Mouse (Mus musculus): ENCODE measurements at regions not wholly inside any gene's neighbourhood (a gene's known extent, or its start where the extent isn't known, plus 50 kb on each side); places are given as distances from the start of the nearest gene placed in this dataset.

- Histone ChIP-seq H3K27me3 (ENCODE audit: control insufficient read depth, insufficient read depth, low read length) (no peaks in the 10 kb centered on the region), H3K36me3 (replicated peaks; ENCODE audit: control insufficient read depth, insufficient read depth, low read depth) (no peaks in the 10 kb centered on the region), H3K9ac (replicated peaks) (no peak overlapping the region), H3K9me3 (ENCODE audit: control insufficient read depth, low read length) (no peaks in the 10 kb centered on the region), H3K4me3 (ENCODE audit: insufficient read depth in 1 of 2, low read depth in 2 of 2, low read length in 2 of 2) (no peak overlapping the region), H3K4me2 (ENCODE audit: low read depth) (no peak overlapping the region), H3K27ac (no peak overlapping the region), H3K4me1 (replicated peaks; ENCODE audit: control insufficient read depth in 2 of 2, insufficient read depth in 2 of 2, low read length in 1 of 2) (no peaks in the 10 kb centered on the region)
- DNase-seq (ENCODE audit: low read depth in 3 of 3, low spot score in 3 of 3) (no peak), ATAC-seq (ENCODE audit: insufficient read depth) (no peak)
- WGBS (ENCODE audit: insufficient replicate concordance): 71% methylated on average over 9 of the region's 9 CpGs
- TF ChIP-seq EP300 (IDR thresholded peaks at IDR 0.05; ENCODE audit: low read depth): no peak
- TF ChIP-seq CTCF (IDR thresholded peaks at IDR 0.05; ENCODE audit: low read depth): no peak
Measured at GRCm38 (mm10) chr5:74783906-74784305, 81.2 kb upstream of the Lnx1 start.

- TF ChIP-seq CTCF (IDR thresholded peaks at IDR 0.05; ENCODE audit: low read depth) (no peak), EP300 (IDR thresholded peaks at IDR 0.05; ENCODE audit: low read depth) (no peak)
- ATAC-seq (ENCODE audit: insufficient read depth) (no peak), DNase-seq (ENCODE audit: low read depth in 3 of 3, low spot score in 3 of 3) (no peak)
- Histone ChIP-seq H3K4me3 (ENCODE audit: insufficient read depth in 1 of 2, low read depth in 2 of 2, low read length in 2 of 2) (no peak overlapping the region), H3K27ac (no peak overlapping the region), H3K36me3 (replicated peaks; ENCODE audit: control insufficient read depth, insufficient read depth, low read depth) (no peaks in the 10 kb centered on the region), H3K4me2 (ENCODE audit: low read depth) (no peak overlapping the region), H3K9me3 (ENCODE audit: control insufficient read depth, low read length) (no peaks in the 10 kb centered on the region), H3K4me1 (replicated peaks; ENCODE audit: control insufficient read depth in 2 of 2, insufficient read depth in 2 of 2, low read length in 1 of 2) (no peaks in the 10 kb centered on the region), H3K27me3 (ENCODE audit: control insufficient read depth, insufficient read depth, low read length) (no peaks in the 10 kb centered on the region), H3K9ac (replicated peaks) (no peak overlapping the region)
- 59% methylated on average over 1 of the region's 1 CpGs for WGBS (ENCODE audit: insufficient replicate concordance)
Measured at GRCm38 (mm10) chr5:74778076-74778465, 75.4 kb upstream of the Lnx1 start.

GRCm38 (mm10) chr5:74777381-74778075, 74.8 kb upstream of the Lnx1 start:
- Histone ChIP-seq H3K27me3 (ENCODE audit: control insufficient read depth, insufficient read depth, low read length) (no peaks in the 10 kb centered on the region), H3K9me3 (ENCODE audit: control insufficient read depth, low read length) (no peaks in the 10 kb centered on the region), H3K9ac (replicated peaks) (no peak overlapping the region), H3K27ac (no peak overlapping the region), H3K4me2 (ENCODE audit: low read depth) (no peak overlapping the region), H3K4me1 (replicated peaks; ENCODE audit: control insufficient read depth in 2 of 2, insufficient read depth in 2 of 2, low read length in 1 of 2) (no peaks in the 10 kb centered on the region), H3K36me3 (replicated peaks; ENCODE audit: control insufficient read depth, insufficient read depth, low read depth) (no peaks in the 10 kb centered on the region), H3K4me3 (ENCODE audit: insufficient read depth in 1 of 2, low read depth in 2 of 2, low read length in 2 of 2) (no peak overlapping the region)
- TF ChIP-seq CTCF (IDR thresholded peaks at IDR 0.05; ENCODE audit: low read depth) (no peak), EP300 (IDR thresholded peaks at IDR 0.05; ENCODE audit: low read depth) (no peak)
- ATAC-seq (ENCODE audit: insufficient read depth) (no peak), DNase-seq (ENCODE audit: low read depth in 3 of 3, low spot score in 3 of 3) (no peak)
- WGBS (ENCODE audit: insufficient replicate concordance): 49% methylated on average over 10 of the region's 10 CpGs

GRCm38 (mm10) chr5:74776081-74776480, 73.4 kb upstream of the Lnx1 start:
- no peak overlapping the region for H3K9ac ChIP-seq (replicated peaks)
- no peak for TF ChIP-seq EP300 (IDR thresholded peaks at IDR 0.05; ENCODE audit: low read depth)
- TF ChIP-seq CTCF (IDR thresholded peaks at IDR 0.05; ENCODE audit: low read depth): no peak
- H3K4me2 ChIP-seq (ENCODE audit: low read depth): no peak overlapping the region
- H3K36me3 ChIP-seq (replicated peaks; ENCODE audit: control insufficient read depth, insufficient read depth, low read depth): no peaks in the 10 kb centered on the region
- H3K4me1 ChIP-seq (replicated peaks; ENCODE audit: control insufficient read depth in 2 of 2, insufficient read depth in 2 of 2, low read length in 1 of 2): no peaks in the 10 kb centered on the region
- H3K4me3 ChIP-seq (ENCODE audit: insufficient read depth in 1 of 2, low read depth in 2 of 2, low read length in 2 of 2): no peak overlapping the region
- 56% methylated on average over 3 of the region's 3 CpGs for WGBS (ENCODE audit: insufficient replicate concordance)
- no peaks in the 10 kb centered on the region for H3K9me3 ChIP-seq (ENCODE audit: control insufficient read depth, low read length)
- DNase-seq (ENCODE audit: low read depth in 3 of 3, low spot score in 3 of 3) (no peak), ATAC-seq (ENCODE audit: insufficient read depth) (no peak)
- H3K27me3 ChIP-seq (ENCODE audit: control insufficient read depth, insufficient read depth, low read length): no peaks in the 10 kb centered on the region
- no peak overlapping the region for H3K27ac ChIP-seq

GRCm38 (mm10) chr5:74775596-74775995, 72.9 kb upstream of the Lnx1 start:
- Histone ChIP-seq H3K36me3 (replicated peaks; ENCODE audit: control insufficient read depth, insufficient read depth, low read depth) (no peaks in the 10 kb centered on the region), H3K4me1 (replicated peaks; ENCODE audit: control insufficient read depth in 2 of 2, insufficient read depth in 2 of 2, low read length in 1 of 2) (no peaks in the 10 kb centered on the region), H3K9ac (replicated peaks) (no peak overlapping the region), H3K4me3 (ENCODE audit: insufficient read depth in 1 of 2, low read depth in 2 of 2, low read length in 2 of 2) (no peak overlapping the region), H3K27ac (no peak overlapping the region), H3K4me2 (ENCODE audit: low read depth) (no peak overlapping the region), H3K9me3 (ENCODE audit: control insufficient read depth, low read length) (no peaks in the 10 kb centered on the region), H3K27me3 (ENCODE audit: control insufficient read depth, insufficient read depth, low read length) (no peaks in the 10 kb centered on the region)
- DNase-seq (ENCODE audit: low read depth in 3 of 3, low spot score in 3 of 3) (no peak), ATAC-seq (ENCODE audit: insufficient read depth) (no peak)
- TF ChIP-seq EP300 (IDR thresholded peaks at IDR 0.05; ENCODE audit: low read depth) (no peak), CTCF (IDR thresholded peaks at IDR 0.05; ENCODE audit: low read depth) (no peak)
- 46% methylated on average over 3 of the region's 3 CpGs for WGBS (ENCODE audit: insufficient replicate concordance)

Data from liver, embryonic 14.5 days (tissue).